Mouse (Mus musculus) embryonic fibroblast, embryonic 13.5 days (primary cell): ENCODE data around the gene Padi1. TPM values are rescaled to one million over a fixed set of nuclear protein-coding genes. Genes with fewer than 3 reads are reported as not detected.

Source experiments
- H3K27ac ChIP-seq: 2 replicates; pipeline ENCODE4 v1.5.1; 2012; ENCODE audit warnings: low read length, control low read depth, inconsistent platforms; ENCODE audit not compliant: insufficient read depth
- H3K4me1 ChIP-seq: 2 replicates; pipeline ENCODE4 v1.6.1; 2011; ENCODE audit warnings: low read length; ENCODE audit not compliant: control insufficient read depth, insufficient read depth
- H3K4me3 ChIP-seq: 2 replicates; pipeline ENCODE4 v1.5.1; 2011; ENCODE audit warnings: mild to moderate bottlenecking, control low read depth, low read length; ENCODE audit not compliant: insufficient read depth
- CTCF ChIP-seq: IDR thresholded peaks from 2 replicates; pipeline ENCODE4 v1.5.1; 2011; ENCODE audit warnings: mild to moderate bottlenecking, control low read depth, low read length, moderate library complexity, borderline replicate concordance; ENCODE audit not compliant: insufficient read depth
- POLR2A ChIP-seq: IDR thresholded peaks from 2 replicates; pipeline ENCODE4 v1.6.1; 2011; ENCODE audit warnings: low read depth, mild to moderate bottlenecking, control low read depth, low read length, moderate library complexity
- polyA plus RNA-seq: library from polyadenylated mRNA; stranded (reverse); fragments of >200 nt; gene quantifications from 2 replicates; pipeline ENCODE4 v1.2.4, GENCODE M21; 2011; ENCODE audit warnings: low read depth; ENCODE audit not compliant: missing spikeins, insufficient read length

The Padi1 gene
- polyA plus RNA-seq = not detected in 2 replicates

DNA sequence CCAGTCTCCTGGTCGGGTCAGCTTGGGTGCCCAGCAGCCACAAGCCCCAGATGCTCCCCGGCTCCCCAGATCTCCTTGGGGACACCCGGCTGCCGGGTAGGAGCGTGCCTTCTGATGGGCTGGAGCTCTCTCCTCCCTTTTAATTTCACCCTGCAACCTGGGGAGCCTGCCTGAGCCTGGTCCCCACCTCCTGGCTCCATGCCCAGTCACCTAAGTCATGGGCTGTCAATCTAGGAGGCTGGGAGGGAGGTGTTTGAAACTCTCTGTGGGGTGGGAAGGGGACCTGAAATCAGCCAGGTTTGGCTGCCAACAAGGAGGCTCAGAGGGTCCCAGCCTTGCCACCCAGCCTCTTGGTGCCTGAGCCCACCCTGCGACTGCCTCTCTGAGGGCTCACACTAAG lies at the start of gene Padi1:
Padi1 (minus strand) TSS at position 113 of the 400 bp plus-strand sequence.
- TF ChIP-seq POLR2A = no peak
- TF ChIP-seq CTCF = no peak
- Histone ChIP-seq H3K4me1 (no peaks in the 10 kb centered on the region), H3K27ac (no peak within 1 kb of the TSS), H3K4me3 (no peak within 1 kb of the TSS)

DNA sequence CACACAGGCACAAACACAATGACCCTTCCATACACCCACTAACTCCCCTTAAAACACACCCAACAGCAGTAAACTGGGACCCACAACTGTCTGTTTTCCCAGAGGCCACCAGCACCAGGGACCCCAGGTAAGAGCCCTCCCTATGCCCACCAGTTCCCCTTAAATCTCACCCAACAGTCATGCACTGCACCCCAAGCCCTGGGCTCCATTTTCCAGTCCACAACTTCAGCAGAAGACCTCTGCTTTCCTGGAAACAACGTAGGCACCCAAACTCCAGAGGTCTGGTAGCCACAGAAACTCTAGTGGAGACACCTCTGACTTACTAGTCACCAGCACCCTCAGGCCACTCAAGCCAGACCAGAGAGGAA lies 46.6 kb upstream of the Padi1 start:
- Histone ChIP-seq H3K27ac (no peak overlapping the region), H3K4me3 (no peak overlapping the region), H3K4me1 (no peaks in the 10 kb centered on the region)
- TF ChIP-seq CTCF (no peak), POLR2A (no peak)

DNA sequence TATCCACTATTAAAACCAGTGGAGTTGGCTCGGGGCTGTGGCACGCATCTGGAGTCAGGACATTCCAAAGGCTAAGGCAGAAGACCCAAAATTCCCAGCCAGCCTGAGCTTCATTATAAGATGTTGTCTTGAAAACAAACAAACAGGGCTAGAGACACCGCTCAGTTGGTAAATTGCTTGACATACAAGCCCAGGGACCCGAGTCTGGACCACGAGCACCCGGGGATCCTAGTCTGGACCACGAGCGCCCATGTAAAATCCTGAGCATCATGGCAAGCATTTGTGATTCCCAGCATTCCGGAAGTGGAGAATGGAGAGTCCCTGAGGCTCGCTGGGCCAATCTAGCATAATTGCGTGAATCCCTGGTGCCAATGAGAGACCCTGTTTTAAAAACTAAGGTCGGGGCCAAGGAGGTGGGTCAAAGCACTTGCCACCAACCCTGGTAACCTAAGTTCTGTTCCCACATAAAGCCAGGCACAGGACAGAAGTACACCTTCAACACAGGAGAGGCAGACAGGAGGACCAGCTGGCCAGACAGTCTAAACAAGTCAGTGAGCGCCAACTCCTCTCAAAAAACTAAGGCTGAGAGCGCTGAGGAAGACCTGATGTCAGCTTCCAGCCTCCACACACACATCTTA lies 46.1 kb upstream of the Padi1 start:
- no peaks in the 10 kb centered on the region for H3K4me1 ChIP-seq
- TF ChIP-seq CTCF (no peak), POLR2A (no peak)
- H3K4me3 ChIP-seq = no peak overlapping the region
- no peak overlapping the region for H3K27ac ChIP-seq

DNA sequence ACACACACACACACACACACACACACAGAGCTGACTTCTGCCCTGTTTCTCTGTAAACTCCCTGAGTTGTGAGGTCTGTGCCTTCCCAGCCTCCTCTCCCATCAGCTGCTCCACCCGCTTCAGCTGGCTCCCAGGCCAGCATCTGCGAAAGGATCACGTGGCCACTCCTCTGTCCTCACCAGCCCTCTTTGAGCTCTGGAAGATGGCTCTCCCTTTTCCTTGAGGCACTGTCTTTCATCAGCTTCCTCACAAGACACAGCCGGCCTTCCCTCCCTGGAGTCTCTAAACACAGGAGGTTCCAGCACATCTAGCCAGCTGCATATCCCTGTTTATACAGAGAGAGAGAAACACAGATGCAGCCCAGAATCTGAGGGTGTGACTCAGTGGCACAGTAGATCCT lies 38.3 kb upstream of the Padi1 start:
- H3K4me3 ChIP-seq = no peak overlapping the region

DNA sequence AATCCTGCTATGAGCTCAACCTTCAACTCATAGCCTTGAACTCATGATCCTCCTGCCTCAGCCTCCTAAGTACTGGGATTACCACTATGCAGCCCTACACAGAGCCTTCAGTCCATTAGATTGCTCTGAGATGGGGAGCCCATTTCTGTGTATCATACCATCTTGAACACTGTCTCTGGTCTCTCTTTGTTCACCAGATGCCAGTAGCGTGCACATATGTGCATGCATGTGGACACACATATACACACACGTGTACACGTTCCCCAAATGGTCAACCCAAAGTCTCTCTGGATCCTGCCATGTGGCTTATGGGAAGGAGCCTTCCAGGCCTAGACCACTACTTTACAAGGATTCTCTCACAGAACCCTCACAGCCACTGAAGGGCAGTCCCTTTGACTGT lies 37.4 kb upstream of the Padi1 start:
- no peak overlapping the region for H3K27ac ChIP-seq

More for the DNA sequence above, 38.3 kb upstream of the Padi1 start:
- TF ChIP-seq POLR2A (no peak), CTCF (no peak)
- H3K4me1 ChIP-seq = no peaks in the 10 kb centered on the region
- H3K27ac ChIP-seq = no peak overlapping the region

DNA sequence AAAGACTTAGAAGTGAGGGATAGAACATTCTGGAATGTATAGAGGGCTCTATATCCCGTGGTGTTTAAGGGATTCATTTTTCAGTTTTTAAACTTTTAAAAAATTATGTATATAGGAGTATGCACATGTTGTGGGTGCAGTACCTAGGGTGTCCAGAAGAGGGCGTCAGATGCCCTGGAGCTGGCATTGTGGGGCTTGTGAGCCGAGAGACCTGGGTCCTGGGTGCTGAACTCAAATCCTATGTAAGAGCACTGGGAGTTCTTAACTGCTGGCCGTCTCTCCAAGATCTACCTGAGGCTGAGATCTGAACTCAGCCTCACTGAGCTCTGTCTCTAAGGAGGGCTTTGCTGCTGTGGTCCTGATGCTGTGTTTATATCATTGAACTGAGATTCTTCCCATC lies 36.8 kb upstream of the Padi1 start:
- Histone ChIP-seq H3K4me3 (no peak overlapping the region), H3K27ac (no peak overlapping the region), H3K4me1 (no peaks in the 10 kb centered on the region)
- TF ChIP-seq CTCF = no peak
- no peak for TF ChIP-seq POLR2A

More for the DNA sequence above, 37.4 kb upstream of the Padi1 start:
- no peak overlapping the region for H3K4me3 ChIP-seq
- TF ChIP-seq POLR2A (no peak), CTCF (no peak)
- H3K4me1 ChIP-seq = no peaks in the 10 kb centered on the region

DNA sequence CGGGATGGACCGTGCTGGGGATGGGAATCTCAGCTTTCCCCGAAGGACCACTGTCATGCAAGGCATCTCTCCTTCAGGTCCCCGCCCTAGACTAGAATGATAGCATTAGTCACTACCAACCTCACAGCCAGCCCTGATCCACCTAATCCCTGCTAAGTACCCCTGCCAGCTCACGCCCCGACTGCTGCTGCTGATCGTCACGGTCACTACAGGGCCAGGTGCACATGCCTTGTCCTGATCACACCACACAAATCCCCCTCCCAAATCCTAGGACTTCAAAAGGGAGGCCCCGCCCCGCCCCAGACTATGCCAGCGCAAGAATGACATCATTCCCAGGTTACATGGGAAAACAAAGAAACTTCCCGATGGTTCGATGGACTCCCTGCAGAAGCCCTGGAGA lies 36.2 kb upstream of the Padi1 start:
- Histone ChIP-seq H3K27ac (no peak overlapping the region), H3K4me3 (no peak overlapping the region)
- TF ChIP-seq CTCF = no peak
- TF ChIP-seq POLR2A = no peak

DNA sequence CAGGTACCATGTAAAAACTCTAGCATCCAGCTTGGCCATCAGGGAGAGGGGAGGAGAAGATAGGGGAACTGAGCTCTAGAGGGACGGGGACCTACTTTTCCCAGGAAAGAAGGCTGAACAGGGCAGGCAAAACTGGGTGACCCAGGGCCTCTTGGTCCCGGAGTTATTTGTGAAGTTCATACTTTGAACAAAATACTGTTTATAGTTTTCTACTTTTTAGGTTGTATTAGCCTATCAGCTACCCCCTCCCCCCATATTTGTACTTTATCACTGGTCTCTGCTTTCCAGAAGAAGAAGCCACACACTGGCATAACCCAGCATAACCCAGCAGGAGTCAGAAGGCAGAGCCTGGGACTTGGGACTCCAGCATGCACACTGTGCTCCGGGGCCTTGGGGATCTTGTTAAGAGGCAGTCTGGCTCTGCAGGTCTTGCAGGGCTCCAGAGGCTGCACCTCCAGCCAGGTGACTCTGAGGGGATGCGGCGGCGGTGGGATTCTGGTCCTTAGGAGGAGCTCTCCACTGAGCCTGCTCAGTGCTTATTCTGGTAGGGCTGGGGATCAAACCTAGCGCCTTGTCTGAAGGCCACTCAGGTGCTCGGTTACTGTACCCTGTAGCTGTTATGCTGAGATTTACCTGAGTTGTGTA lies 35.6 kb upstream of the Padi1 start:
- Histone ChIP-seq H3K27ac (no peak overlapping the region), H3K4me3 (no peak overlapping the region), H3K4me1 (no peaks in the 10 kb centered on the region)
- no peak for TF ChIP-seq CTCF
- TF ChIP-seq POLR2A = no peak

More for the DNA sequence above, 36.2 kb upstream of the Padi1 start:
- no peaks in the 10 kb centered on the region for H3K4me1 ChIP-seq

DNA sequence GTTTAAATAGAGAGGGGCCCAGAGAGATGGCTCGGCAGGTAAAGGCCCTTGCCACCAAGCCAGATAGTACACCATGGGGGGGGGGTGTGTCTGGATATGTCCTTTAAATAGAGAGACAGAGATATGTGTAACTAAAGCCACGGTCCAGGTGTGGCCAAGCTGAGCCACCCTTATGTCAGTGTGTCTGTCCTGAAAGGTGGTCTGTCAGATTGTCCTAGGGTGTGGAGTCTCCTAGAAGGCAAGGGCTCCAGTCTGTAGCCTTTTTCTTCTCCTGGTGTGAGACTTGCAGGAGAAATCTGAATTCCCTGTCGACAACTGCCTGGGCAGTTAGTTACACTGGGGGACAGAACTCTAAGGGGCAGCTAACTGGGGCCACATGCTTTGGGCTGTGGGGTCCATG lies 34.6 kb upstream of the Padi1 start:
- Histone ChIP-seq H3K27ac (no peak overlapping the region), H3K4me3 (no peak overlapping the region), H3K4me1 (no peaks in the 10 kb centered on the region)
- no peak for TF ChIP-seq POLR2A
- no peak for TF ChIP-seq CTCF

DNA sequence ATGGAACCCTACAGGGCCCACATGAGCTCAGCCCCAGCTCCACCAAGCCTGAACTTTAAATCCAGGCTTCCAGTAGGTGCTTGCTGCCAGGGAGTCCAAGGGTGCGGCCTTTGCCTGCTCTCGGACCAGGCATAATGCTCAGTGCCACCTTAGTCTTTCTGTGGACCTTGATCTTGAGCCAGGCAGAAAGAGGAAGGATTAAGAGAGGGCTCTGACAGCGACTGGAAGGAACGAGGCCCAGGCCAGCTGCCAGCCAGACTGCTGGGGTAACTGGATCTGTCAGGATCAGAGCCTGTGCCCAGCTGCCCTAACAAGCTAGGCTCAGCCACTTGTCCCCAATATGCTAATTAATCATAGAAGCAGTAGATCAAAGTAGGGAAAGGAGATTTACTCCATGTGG lies 34.2 kb upstream of the Padi1 start:
- Histone ChIP-seq H3K4me1 (no peaks in the 10 kb centered on the region), H3K4me3 (no peak overlapping the region), H3K27ac (no peak overlapping the region)
- TF ChIP-seq CTCF = no peak
- TF ChIP-seq POLR2A = no peak

DNA sequence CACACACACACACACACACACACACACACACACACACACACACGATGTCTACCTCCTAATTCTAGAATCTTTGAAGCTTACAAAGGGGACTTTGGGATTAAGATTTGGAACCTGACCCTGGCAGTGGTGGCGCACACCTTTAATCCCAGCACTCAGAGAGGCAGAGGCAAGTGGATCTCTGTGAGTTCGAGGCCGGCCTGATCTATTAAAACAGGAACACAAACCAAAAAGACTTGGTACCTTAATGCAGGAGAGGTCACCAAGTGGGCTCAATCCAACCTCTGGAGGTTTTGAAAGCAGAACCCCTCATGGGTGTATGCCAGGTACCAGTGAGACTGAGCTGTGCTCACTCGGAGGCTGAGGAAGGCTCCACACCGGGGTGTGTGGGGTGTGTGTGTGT lies 33.5 kb upstream of the Padi1 start:
- no peaks in the 10 kb centered on the region for H3K4me1 ChIP-seq
- no peak overlapping the region for H3K4me3 ChIP-seq
- TF ChIP-seq POLR2A = no peak
- TF ChIP-seq CTCF = no peak
- H3K27ac ChIP-seq = no peak overlapping the region
